Mouse (Mus musculus): Measurements from ENCODE around the gene Msrb3. TPM values are rescaled to one million over a fixed set of nuclear protein-coding genes. Genes with fewer than 3 reads are reported as not detected.
A peak's percentile ranks its signal among the peaks of the same experiment; 100 is the strongest.

Gene Msrb3
- polyA plus RNA-seq, 1 experiment from 2014 or later = 29.6 TPM

DNA sequence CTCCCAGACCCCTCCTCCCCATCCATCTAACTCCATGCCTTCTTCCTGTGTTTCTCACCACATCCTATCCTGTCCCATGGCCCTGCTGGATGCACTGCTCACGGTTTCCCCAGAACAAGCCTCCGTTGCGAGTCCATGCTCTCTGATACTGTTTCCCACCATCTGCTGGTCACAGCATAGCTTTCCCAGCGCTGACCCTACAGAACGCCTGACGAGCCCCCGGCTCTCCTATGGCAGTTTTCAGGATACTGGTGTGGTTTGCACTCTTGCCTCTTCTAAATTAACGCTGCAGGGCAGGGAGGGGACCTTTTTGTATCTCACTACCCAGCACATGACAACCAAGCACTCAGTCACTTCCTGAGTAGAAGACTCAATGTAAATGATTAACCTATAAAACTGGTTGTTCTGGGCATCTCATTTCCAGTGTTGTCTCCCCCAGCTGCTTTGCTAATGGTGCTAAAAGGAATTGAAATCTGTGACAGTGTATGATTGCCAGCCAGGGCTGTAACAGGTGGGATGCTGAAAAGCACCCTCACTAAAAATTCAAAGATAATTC, 25.2 kb downstream of the Msrb3 start:
- H3K4me3 ChIP-seq (replicated peaks; ENCODE audit: low read length) = peak overlapping the region; percentile 22; the same call in 1 of the 2 replicates
- WGBS = 40% methylated on average over 8 of the region's 8 CpGs
- H3K27me3 ChIP-seq (ENCODE audit: control insufficient read depth, insufficient read depth, low read length) = no peaks in the 10 kb centered on the region
- no peaks in the 10 kb centered on the region for H3K36me3 ChIP-seq (ENCODE audit: control insufficient read depth, insufficient read depth, low read length)
- H3K27ac ChIP-seq (ENCODE audit: low read length) = 0 out of 2 replicates have a peak overlapping the region, but pooled peaks have one; percentile 60
- no peak for ATAC-seq (ENCODE audit: insufficient read depth, low FRiP score)
- H3K4me2 ChIP-seq (ENCODE audit: low read depth, low read length) = peak overlapping the region; percentile 56; the same call in 1 of the 2 replicates
- H3K9me3 ChIP-seq (replicated peaks; ENCODE audit: control insufficient read depth, low read length) = no peaks in the 10 kb centered on the region
- 0 out of 2 replicates have a peak overlapping the region, but pooled peaks have one; percentile 4 for H3K9ac ChIP-seq (ENCODE audit: low read length)
- peaks cover 37% of the 10 kb centered on the region for H3K4me1 ChIP-seq (ENCODE audit: control insufficient read depth, insufficient read depth, low read length)

DNA sequence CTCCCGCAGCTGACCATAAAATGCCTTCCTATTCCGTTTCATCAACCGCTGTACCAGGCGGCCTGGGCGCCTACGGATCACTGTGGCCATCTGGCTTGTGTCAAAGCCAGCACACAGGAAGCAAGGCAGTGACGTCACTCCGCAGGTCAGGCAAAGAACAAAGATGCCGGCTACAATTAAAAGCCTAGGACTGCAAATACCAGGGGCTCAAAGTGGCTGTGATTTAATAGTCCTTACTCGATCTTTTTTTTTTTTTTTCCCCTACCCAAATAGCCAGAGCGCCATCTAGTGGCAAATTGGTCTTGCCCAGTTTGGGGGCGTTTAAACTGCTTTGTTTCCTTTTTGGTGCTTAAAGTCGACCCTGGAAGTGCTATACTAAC, 26.4 kb downstream of the Msrb3 start:
- H3K4me3 ChIP-seq (replicated peaks; ENCODE audit: low read length) = peak overlapping the region; percentile 30
- peak overlapping the region; percentile 57 for H3K27ac ChIP-seq (ENCODE audit: low read length)
- ATAC-seq (ENCODE audit: insufficient read depth, low FRiP score) = peak; percentile 50; the same call in 1 of the 2 replicates
- peaks cover 37% of the 10 kb centered on the region for H3K4me1 ChIP-seq (ENCODE audit: control insufficient read depth, insufficient read depth, low read length)
- H3K36me3 ChIP-seq (ENCODE audit: control insufficient read depth, insufficient read depth, low read length) = no peaks in the 10 kb centered on the region
- H3K27me3 ChIP-seq (ENCODE audit: control insufficient read depth, insufficient read depth, low read length) = no peaks in the 10 kb centered on the region
- H3K4me2 ChIP-seq (ENCODE audit: low read depth, low read length) = peak overlapping the region; percentile 56
- WGBS = 7% methylated on average over 13 of the region's 13 CpGs
- peak overlapping the region; percentile 34; the same call in 1 of the 2 replicates for H3K9ac ChIP-seq (ENCODE audit: low read length)
- H3K9me3 ChIP-seq (replicated peaks; ENCODE audit: control insufficient read depth, low read length) = no peaks in the 10 kb centered on the region

DNA sequence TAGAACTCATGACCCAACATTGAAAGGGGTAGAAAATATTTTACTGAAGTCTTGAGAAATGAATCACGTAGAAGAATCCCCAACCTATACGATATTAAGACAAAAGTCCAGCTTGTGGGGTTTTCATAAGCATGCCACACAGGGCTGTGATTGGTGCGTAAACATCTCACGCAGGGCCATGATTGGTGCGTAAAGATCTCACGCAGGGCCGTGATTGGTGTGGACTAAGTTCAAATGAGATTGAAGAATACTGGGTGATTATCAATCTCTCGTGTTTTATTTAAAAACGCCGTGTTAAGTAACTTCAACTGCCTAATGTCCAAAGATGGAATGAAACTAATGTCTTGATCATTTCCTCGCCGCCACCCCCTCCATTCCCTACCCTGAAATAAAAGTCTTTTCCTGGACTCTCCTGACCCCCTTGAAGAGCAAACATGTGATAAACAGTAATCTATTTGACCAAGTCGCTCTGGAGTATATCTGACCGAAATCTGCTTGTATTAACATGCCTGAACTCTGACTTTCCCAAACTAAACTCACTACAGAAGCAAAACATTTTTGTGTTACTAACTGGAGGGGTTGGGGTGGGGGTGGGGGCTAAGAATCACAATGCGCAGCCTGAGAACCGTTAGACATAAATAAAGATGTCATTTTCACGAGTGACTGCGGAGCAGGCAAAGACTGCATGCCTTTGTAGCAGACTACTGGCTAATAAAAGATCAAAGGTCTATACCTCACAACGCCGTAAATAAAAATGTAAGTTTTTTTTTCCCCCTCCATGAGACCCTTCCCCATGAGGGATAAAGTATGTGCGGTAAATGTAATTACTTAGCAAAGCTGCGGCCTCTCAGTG, 27.0 kb downstream of the Msrb3 start:
- peak overlapping the region; percentile 57; the same call in 1 of the 2 replicates for H3K27ac ChIP-seq (ENCODE audit: low read length)

DNA sequence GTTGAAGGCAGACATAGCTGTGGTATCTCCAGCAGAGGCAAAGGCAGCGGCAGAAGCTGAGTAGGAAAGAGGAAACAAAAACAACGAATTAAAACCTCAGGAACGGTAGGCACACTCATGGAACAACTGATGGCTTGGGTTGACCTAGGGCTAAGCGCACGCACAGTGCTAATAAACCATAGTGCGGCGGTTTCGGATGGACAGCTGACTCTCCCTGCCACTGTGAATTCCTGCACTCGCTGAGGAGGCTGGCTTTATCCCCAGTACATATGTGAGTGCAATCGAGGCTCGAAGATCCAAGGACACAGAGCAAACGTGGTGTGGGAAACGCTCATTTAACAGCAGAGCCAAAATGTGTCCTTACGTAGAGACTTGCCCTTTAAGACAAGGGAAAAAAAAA, 27.8 kb downstream of the Msrb3 start:
- H3K9ac ChIP-seq (ENCODE audit: low read length) = no peak overlapping the region
- no peaks in the 10 kb centered on the region for H3K36me3 ChIP-seq (ENCODE audit: control insufficient read depth, insufficient read depth, low read length)
- H3K4me3 ChIP-seq (replicated peaks; ENCODE audit: low read length) = no peak overlapping the region
- no peak overlapping the region for H3K27ac ChIP-seq (ENCODE audit: low read length)
- no peaks in the 10 kb centered on the region for H3K27me3 ChIP-seq (ENCODE audit: control insufficient read depth, insufficient read depth, low read length)
- 73% methylated on average over 14 of the region's 14 CpGs for WGBS
- H3K4me2 ChIP-seq (ENCODE audit: low read depth, low read length) = no peak overlapping the region
- H3K9me3 ChIP-seq (replicated peaks; ENCODE audit: control insufficient read depth, low read length) = no peaks in the 10 kb centered on the region
- ATAC-seq (ENCODE audit: insufficient read depth, low FRiP score) = no peak
- peaks cover 32% of the 10 kb centered on the region for H3K4me1 ChIP-seq (ENCODE audit: control insufficient read depth, insufficient read depth, low read length)

More for the DNA sequence above, 27.0 kb downstream of the Msrb3 start:
- ATAC-seq (ENCODE audit: insufficient read depth, low FRiP score) = no peak
- 27% methylated on average over 22 of the region's 22 CpGs for WGBS
- Histone ChIP-seq H3K4me1 (ENCODE audit: control insufficient read depth, insufficient read depth, low read length) (peaks cover 36% of the 10 kb centered on the region), H3K4me2 (ENCODE audit: low read depth, low read length) (peak overlapping the region; percentile 56), H3K27me3 (ENCODE audit: control insufficient read depth, insufficient read depth, low read length) (no peaks in the 10 kb centered on the region), H3K36me3 (ENCODE audit: control insufficient read depth, insufficient read depth, low read length) (no peaks in the 10 kb centered on the region), H3K9ac (ENCODE audit: low read length) (peak overlapping the region; percentile 34; the same call in 1 of the 2 replicates), H3K4me3 (replicated peaks; ENCODE audit: low read length) (peak overlapping the region; percentile 30), H3K9me3 (replicated peaks; ENCODE audit: control insufficient read depth, low read length) (no peaks in the 10 kb centered on the region)

DNA sequence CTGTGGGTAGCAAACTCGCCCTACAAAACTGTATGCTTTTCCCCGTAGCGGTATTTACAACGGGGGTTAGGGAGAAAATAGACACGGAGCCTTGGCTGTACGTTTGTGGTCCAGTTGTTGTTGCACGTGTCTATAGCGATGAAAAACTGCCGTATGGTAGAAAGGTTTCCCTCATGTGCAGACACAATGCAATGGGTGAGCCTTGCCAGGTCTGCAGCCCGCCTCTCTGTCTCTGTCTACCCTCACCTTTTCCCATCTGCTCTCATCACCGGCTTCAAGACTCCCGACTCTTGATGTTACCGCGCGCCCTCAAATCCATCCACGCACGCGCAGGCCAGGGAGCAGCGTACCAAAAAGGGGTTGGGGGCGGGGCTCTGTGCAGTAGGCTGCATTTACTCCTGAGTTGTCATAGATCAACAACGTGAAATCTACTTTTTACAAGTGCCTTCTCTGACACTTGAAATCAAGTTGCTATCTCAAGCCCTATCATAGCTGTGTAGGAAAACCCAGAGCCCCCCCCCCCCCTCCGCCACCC, 29.6 kb downstream of the Msrb3 start:
- 92% methylated on average over 22 of the region's 22 CpGs for WGBS
- H3K27ac ChIP-seq (ENCODE audit: low read length) = no peak overlapping the region
- H3K9me3 ChIP-seq (replicated peaks; ENCODE audit: control insufficient read depth, low read length) = no peaks in the 10 kb centered on the region
- H3K4me2 ChIP-seq (ENCODE audit: low read depth, low read length) = no peak overlapping the region
- H3K36me3 ChIP-seq (ENCODE audit: control insufficient read depth, insufficient read depth, low read length) = no peaks in the 10 kb centered on the region
- H3K27me3 ChIP-seq (ENCODE audit: control insufficient read depth, insufficient read depth, low read length) = no peaks in the 10 kb centered on the region
- ATAC-seq (ENCODE audit: insufficient read depth, low FRiP score) = no peak
- H3K9ac ChIP-seq (ENCODE audit: low read length) = no peak overlapping the region
- H3K4me3 ChIP-seq (replicated peaks; ENCODE audit: low read length) = no peak overlapping the region
- H3K4me1 ChIP-seq (ENCODE audit: control insufficient read depth, insufficient read depth, low read length) = peaks cover 22% of the 10 kb centered on the region

DNA sequence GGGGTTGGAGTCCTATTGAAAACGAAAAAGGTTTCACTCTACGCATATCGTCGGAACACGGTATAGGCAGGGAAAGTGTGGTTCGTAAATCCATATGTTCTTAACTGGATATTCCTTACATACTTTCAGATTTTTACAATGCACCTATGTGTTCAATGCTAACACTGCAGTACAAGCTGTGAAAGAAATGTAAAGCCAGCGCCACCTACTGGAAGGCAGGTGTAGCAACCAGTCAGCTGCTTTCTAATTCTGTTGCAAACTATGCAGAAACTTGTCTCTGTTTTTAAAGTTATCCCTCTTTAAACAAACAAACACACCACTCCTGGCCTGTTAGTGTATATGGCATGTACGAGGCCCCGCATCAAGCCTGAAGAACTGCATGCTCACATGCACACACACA, 34.5 kb downstream of the Msrb3 start:
- Histone ChIP-seq H3K27me3 (ENCODE audit: control insufficient read depth, insufficient read depth, low read length) (no peaks in the 10 kb centered on the region), H3K36me3 (ENCODE audit: control insufficient read depth, insufficient read depth, low read length) (no peaks in the 10 kb centered on the region), H3K9me3 (replicated peaks; ENCODE audit: control insufficient read depth, low read length) (no peaks in the 10 kb centered on the region), H3K4me1 (ENCODE audit: control insufficient read depth, insufficient read depth, low read length) (0 out of 2 replicates have a peak, but pooled peaks cover 3% of the 10 kb centered on the region), H3K9ac (ENCODE audit: low read length) (no peak overlapping the region), H3K4me2 (ENCODE audit: low read depth, low read length) (peak overlapping the region; percentile 35; the same call in 1 of the 2 replicates), H3K27ac (ENCODE audit: low read length) (no peak overlapping the region), H3K4me3 (replicated peaks; ENCODE audit: low read length) (no peak overlapping the region; the same call in 1 of the 2 replicates)
- ATAC-seq (ENCODE audit: insufficient read depth, low FRiP score) = peak; percentile 10; the same call in 1 of the 2 replicates
- WGBS = 15% methylated on average over 9 of the region's 9 CpGs

DNA sequence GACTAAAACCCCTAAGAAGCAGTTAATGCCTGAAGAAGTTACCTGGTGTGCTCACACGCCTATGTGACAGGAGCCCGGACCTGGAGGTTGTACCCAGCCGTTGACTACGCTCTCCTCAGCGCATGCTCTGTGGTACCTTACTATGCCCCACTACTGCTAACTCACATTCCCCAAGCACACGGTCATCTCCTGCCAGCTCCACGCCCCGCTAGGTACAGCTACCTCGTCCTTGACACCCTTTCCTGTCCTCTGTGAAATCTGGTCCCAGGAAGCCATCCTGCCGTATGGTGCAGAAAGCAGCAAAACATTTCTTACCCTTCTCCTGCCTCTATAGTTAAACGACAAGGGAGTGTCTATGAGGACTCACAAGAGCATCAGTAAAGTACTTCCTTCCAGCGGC, 37.2 kb downstream of the Msrb3 start:
- H3K27ac ChIP-seq (ENCODE audit: low read length) = no peak overlapping the region
- H3K4me1 ChIP-seq (ENCODE audit: control insufficient read depth, insufficient read depth, low read length) = peaks cover 8% of the 10 kb centered on the region; the same call in 1 of the 2 replicates
- 92% methylated on average over 12 of the region's 12 CpGs for WGBS
- H3K9ac ChIP-seq (ENCODE audit: low read length) = no peak overlapping the region
- ATAC-seq (ENCODE audit: insufficient read depth, low FRiP score) = no peak
- H3K9me3 ChIP-seq (replicated peaks; ENCODE audit: control insufficient read depth, low read length) = no peaks in the 10 kb centered on the region
- no peak overlapping the region for H3K4me2 ChIP-seq (ENCODE audit: low read depth, low read length)
- H3K27me3 ChIP-seq (ENCODE audit: control insufficient read depth, insufficient read depth, low read length) = no peaks in the 10 kb centered on the region
- no peak overlapping the region for H3K4me3 ChIP-seq (replicated peaks; ENCODE audit: low read length)
- no peaks in the 10 kb centered on the region for H3K36me3 ChIP-seq (ENCODE audit: control insufficient read depth, insufficient read depth, low read length)

DNA sequence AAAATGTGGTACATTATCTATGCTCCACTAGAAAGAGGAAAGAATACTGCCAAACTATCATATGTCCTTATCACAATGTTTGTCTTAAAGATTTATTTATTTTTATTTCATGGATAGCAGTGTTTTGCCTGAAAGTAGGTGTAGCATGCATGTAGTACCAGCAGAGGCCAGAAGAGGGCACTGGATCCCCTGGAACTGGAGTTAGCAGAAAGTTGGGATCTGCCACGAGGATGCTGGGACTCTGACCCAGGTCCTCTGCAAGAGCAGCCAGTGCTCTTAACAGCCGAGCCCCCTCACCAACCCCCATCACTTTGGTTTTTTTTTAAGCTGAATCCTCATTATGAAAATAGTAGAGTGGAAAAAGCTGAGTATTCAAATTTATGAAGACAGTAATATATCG, 37.7 kb downstream of the Msrb3 start:
- ATAC-seq (ENCODE audit: insufficient read depth, low FRiP score) = no peak

More for the DNA sequence above, 37.7 kb downstream of the Msrb3 start:
- H3K4me3 ChIP-seq (replicated peaks; ENCODE audit: low read length) = no peak overlapping the region
- H3K4me2 ChIP-seq (ENCODE audit: low read depth, low read length) = no peak overlapping the region
- H3K9me3 ChIP-seq (replicated peaks; ENCODE audit: control insufficient read depth, low read length) = no peaks in the 10 kb centered on the region
- 81% methylated on average over 3 of the region's 3 CpGs for WGBS
- no peaks in the 10 kb centered on the region for H3K27me3 ChIP-seq (ENCODE audit: control insufficient read depth, insufficient read depth, low read length)
- H3K9ac ChIP-seq (ENCODE audit: low read length) = no peak overlapping the region
- peaks cover 8% of the 10 kb centered on the region; the same call in 1 of the 2 replicates for H3K4me1 ChIP-seq (ENCODE audit: control insufficient read depth, insufficient read depth, low read length)
- no peak overlapping the region for H3K27ac ChIP-seq (ENCODE audit: low read length)
- no peaks in the 10 kb centered on the region for H3K36me3 ChIP-seq (ENCODE audit: control insufficient read depth, insufficient read depth, low read length)

Measured in stomach, embryonic 16.5 days (tissue).